ENCODE assay signal across 32 mouse cellular contexts in genomic region chr13:54726131-54726530, GRCm38 (mm10). TPM values are rescaled to one million over a fixed set of nuclear protein-coding genes. Genes with fewer than 3 reads are reported as not detected.
DNase-seq lines count a peak whose midpoint lies in the region; ATAC-seq and TF ChIP-seq lines count a peak whose summit lies in the region.
"Had no signal": no experiment of that assay in that cellular context is flagged by ENCODE, and none has a peak within 500 bp of the region (broad histone marks: within the 10 kb centered on the region; RNA-seq: fewer than 3 reads in every experiment).

No protein-coding gene starts in this region.

- no peak overlapping the region for H3K9ac ChIP-seq in hindbrain, embryonic 15.5 days
- H3K9ac ChIP-seq in hindbrain, embryonic 16.5 days (ENCODE audit: low read depth, low read length): no peak overlapping the region
- H3K9ac ChIP-seq in lung, embryonic 14.5 days: no peak overlapping the region
- H3K9ac ChIP-seq: forebrain, embryonic 13.5 days; hindbrain, embryonic 13.5 days; intestine, embryonic 15.5 days had no signal

- no peak overlapping the region for H3K27ac ChIP-seq in hindbrain, embryonic 15.5 days (replicated peaks)
- H3K27ac ChIP-seq in hindbrain, embryonic 16.5 days (ENCODE audit: low read depth, low read length): no peak overlapping the region
- no peak overlapping the region for H3K27ac ChIP-seq in lung, embryonic 14.5 days (ENCODE audit: low read depth)
- H3K27ac ChIP-seq: forebrain, embryonic 10.5 days; forebrain, embryonic 13.5 days; heart, adult 2 months; hindbrain, embryonic 13.5 days; intestine, embryonic 15.5 days had no signal

- peak; percentile 19 for DNase-seq in adrenal gland, postnatal 10 days
- no peak for DNase-seq in adrenal gland, postnatal 4 days (ENCODE audit: low spot score in 2 of 2)
- DNase-seq in lung, embryonic 14.5 days: peak; percentile 28
- no peak for DNase-seq in lung, adult 2 months
- peak; percentile 71 for DNase-seq in MN1 (ENCODE audit: low spot score)
- DNase-seq in heart, adult 8-10 months (ENCODE audit: low spot score): no peak
- DNase-seq: adrenal gland, adult 2 months; cerebellum, adult 18-20 months; cerebellum, adult 9-10 months; cerebellum, postnatal 36 days; gastrocnemius, postnatal 10 days; gastrocnemius, postnatal 36 days; heart, adult 2 months; kidney, adult 11 months had no signal

- peak; percentile 45; the same call in 1 of the 2 replicates for ATAC-seq in hindbrain, embryonic 15.5 days (ENCODE audit: low FRiP score, low read depth)
- ATAC-seq in hindbrain, embryonic 16.5 days: no peak
- no peak for ATAC-seq in lung, embryonic 14.5 days (ENCODE audit: insufficient read depth)
- ATAC-seq: forebrain, embryonic 13.5 days; forebrain, embryonic 16.5 days; intestine, embryonic 15.5 days had no signal

- no peaks in the 10 kb centered on the region for H3K36me3 ChIP-seq in hindbrain, embryonic 15.5 days
- no peaks in the 10 kb centered on the region for H3K36me3 ChIP-seq in hindbrain, embryonic 16.5 days (ENCODE audit: control insufficient read depth, insufficient read depth, low read length)
- no peaks in the 10 kb centered on the region for H3K36me3 ChIP-seq in lung, embryonic 14.5 days (ENCODE audit: insufficient read depth)
- H3K36me3 ChIP-seq: forebrain, embryonic 10.5 days; hindbrain, embryonic 13.5 days had no signal

- no peak for TF ChIP-seq CTCF in lung, embryonic 14.5 days (IDR thresholded peaks at IDR 0.05; ENCODE audit: low read depth)
- no peak for TF ChIP-seq CTCF in lung, adult 2 months (IDR thresholded peaks at IDR 0.05; ENCODE audit: insufficient read depth, low read length)

- H3K4me2 ChIP-seq in hindbrain, embryonic 15.5 days: no peak overlapping the region
- H3K4me2 ChIP-seq in hindbrain, embryonic 16.5 days (ENCODE audit: low read length): no peak overlapping the region
- no peak overlapping the region for H3K4me2 ChIP-seq in lung, embryonic 14.5 days
- H3K4me2 ChIP-seq: forebrain, embryonic 13.5 days; heart, embryonic 11.5 days; hindbrain, embryonic 13.5 days; intestine, embryonic 15.5 days had no signal

- H3K4me3 ChIP-seq in hindbrain, embryonic 15.5 days: no peak overlapping the region
- H3K4me3 ChIP-seq in hindbrain, embryonic 16.5 days (ENCODE audit: low read length): no peak overlapping the region
- H3K4me3 ChIP-seq in lung, embryonic 14.5 days (ENCODE audit: low read depth, low read length): no peak overlapping the region
- H3K4me3 ChIP-seq in lung, adult 2 months (replicated peaks; ENCODE audit: extremely low read depth, low read depth, low read length): no peak overlapping the region
- H3K4me3 ChIP-seq: forebrain, embryonic 10.5 days; forebrain, embryonic 13.5 days; heart, adult 2 months; hindbrain, embryonic 13.5 days; intestine, embryonic 15.5 days had no signal

- no peaks in the 10 kb centered on the region for H3K9me3 ChIP-seq in hindbrain, embryonic 15.5 days
- no peaks in the 10 kb centered on the region for H3K9me3 ChIP-seq in hindbrain, embryonic 16.5 days (ENCODE audit: control insufficient read depth, low read length)
- no peaks in the 10 kb centered on the region for H3K9me3 ChIP-seq in lung, embryonic 14.5 days (ENCODE audit: low read depth, low read length)
- H3K9me3 ChIP-seq: hindbrain, embryonic 13.5 days; intestine, embryonic 15.5 days had no signal

- 55% methylated on average over 11 of the region's 11 CpGs for WGBS in hindbrain, embryonic 15.5 days
- 53% methylated on average over 11 of the region's 11 CpGs for WGBS in hindbrain, embryonic 16.5 days
- WGBS in lung, embryonic 14.5 days: 41% methylated on average over 11 of the region's 11 CpGs
- 59% methylated on average over 11 of the region's 11 CpGs for WGBS in lung, adult 2 months

- no peaks in the 10 kb centered on the region for H3K27me3 ChIP-seq in hindbrain, embryonic 15.5 days
- H3K27me3 ChIP-seq in hindbrain, embryonic 16.5 days (replicated peaks; ENCODE audit: control insufficient read depth, insufficient read depth, low read length): no peaks in the 10 kb centered on the region; the same call in 1 of the 2 replicates
- H3K27me3 ChIP-seq in lung, embryonic 14.5 days (ENCODE audit: insufficient read depth, low read length): no peaks in the 10 kb centered on the region
- H3K27me3 ChIP-seq: forebrain, embryonic 13.5 days; intestine, embryonic 15.5 days had no signal

- TF ChIP-seq POLR2A in lung, adult 2 months (IDR thresholded peaks at IDR 0.05; ENCODE audit: borderline replicate concordance, extremely low read depth, low read depth, low read length): no peak

- H3K4me1 ChIP-seq in hindbrain, embryonic 15.5 days (replicated peaks): peaks cover 5% of the 10 kb centered on the region; the same call in 1 of the 2 replicates
- no peaks in the 10 kb centered on the region; the same call in 1 of the 2 replicates for H3K4me1 ChIP-seq in hindbrain, embryonic 16.5 days (ENCODE audit: control insufficient read depth, insufficient read depth, low read depth, low read length)
- H3K4me1 ChIP-seq in lung, embryonic 14.5 days (ENCODE audit: insufficient read depth): no peaks in the 10 kb centered on the region
- H3K4me1 ChIP-seq in lung, adult 2 months (ENCODE audit: control insufficient read depth, insufficient read depth, low read length): no peaks in the 10 kb centered on the region
- H3K4me1 ChIP-seq: forebrain, embryonic 13.5 days; intestine, embryonic 15.5 days had no signal

RNA-seq across cellular contexts. Expression of gene Gprin1, which starts 23.5 kb away (rescaled TPM):
- 1 to 10 TPM; 3.4 to 4.8 TPM for total RNA-seq in adrenal gland, postnatal 10 days (2021)
- 10 to 100 TPM; 10.4 to 10.5 TPM for total RNA-seq in adrenal gland, postnatal 4 days (2021)
- 24.8 and 33.9 TPM in 2 replicates for polyA plus RNA-seq in hindbrain, embryonic 15.5 days (2015; fragmentation: Nextera tagmentation; extraction: Ambion mirVana)
- 4.5 and 5.7 TPM in 2 replicates for polyA plus RNA-seq in hindbrain, embryonic 16.5 days (2015; fragmentation: Nextera tagmentation; extraction: Ambion mirVana)
- polyA plus RNA-seq in lung, embryonic 14.5 days (2014; fragmentation: Nextera tagmentation; extraction: Ambion mirVana): 0.34 and 0.53 TPM in 2 replicates
- polyA plus RNA-seq in lung, adult 2 months (2012; rRNA removed): 0.07 and 0.09 TPM in 2 replicates
- total RNA-seq in heart, adult 8-10 months (2022): under 1 TPM in 1 of 4 experiments, not detected in 3; 0.16 TPM
- total RNA-seq: gastrocnemius, adult 18-20 months; gastrocnemius, postnatal 36 days; granulocyte monocyte progenitor cell, adult 5-6 weeks; heart, adult 2 months; heart, postnatal 25 days; hematopoietic stem cell, adult 5-6 weeks had no signal
- polyA plus RNA-seq: heart, adult 2 months had no signal

RNA-seq across cellular contexts. Expression of gene Cdhr2, which starts 24.9 kb away (rescaled TPM):
- 1 to 10 TPM in 1 of 2 experiments, under 1 TPM in 1; 0.85 to 2.1 TPM for total RNA-seq in adrenal gland, postnatal 10 days (2021)
- total RNA-seq in adrenal gland, postnatal 4 days (2021): 1 to 10 TPM; 2.1 to 5.8 TPM
- 0.17 and 0.26 TPM in 2 replicates for polyA plus RNA-seq in hindbrain, embryonic 15.5 days (2015; fragmentation: Nextera tagmentation; extraction: Ambion mirVana)
- polyA plus RNA-seq in hindbrain, embryonic 16.5 days (2015; fragmentation: Nextera tagmentation; extraction: Ambion mirVana): 0.16 and 0.21 TPM in 2 replicates
- polyA plus RNA-seq in lung, embryonic 14.5 days (2014; fragmentation: Nextera tagmentation; extraction: Ambion mirVana): 0.04 TPM in 1 of 2 replicates, not detected in the other
- polyA plus RNA-seq in lung, adult 2 months (2012; rRNA removed): 0.05 and 1.1 TPM in 2 replicates
- total RNA-seq in heart, adult 8-10 months (2022): not detected
- total RNA-seq: gastrocnemius, adult 18-20 months; gastrocnemius, postnatal 36 days; granulocyte monocyte progenitor cell, adult 5-6 weeks; heart, adult 2 months; heart, postnatal 25 days; hematopoietic stem cell, adult 5-6 weeks had no signal
- polyA plus RNA-seq: adrenal gland, adult 2 months; embryonic facial prominence, embryonic 11.5 days; heart, embryonic 14.5 days; heart, postnatal 0 days had no signal

RNA-seq across cellular contexts. Expression of gene Rnf44, which starts 32.4 kb away (rescaled TPM):
- 100 to 1,000 TPM; 100 to 114 TPM for total RNA-seq in adrenal gland, postnatal 10 days (2021)
- 100 to 1,000 TPM; 134 to 137 TPM for total RNA-seq in adrenal gland, postnatal 4 days (2021)
- polyA plus RNA-seq in hindbrain, embryonic 15.5 days (2015; fragmentation: Nextera tagmentation; extraction: Ambion mirVana): 90.7 and 91.5 TPM in 2 replicates
- polyA plus RNA-seq in hindbrain, embryonic 16.5 days (2015; fragmentation: Nextera tagmentation; extraction: Ambion mirVana): 56.4 and 64.8 TPM in 2 replicates
- 59.9 and 63.4 TPM in 2 replicates for polyA plus RNA-seq in lung, embryonic 14.5 days (2014; fragmentation: Nextera tagmentation; extraction: Ambion mirVana)
- 256 and 338 TPM in 2 replicates for polyA plus RNA-seq in lung, adult 2 months (2012; rRNA removed)
- total RNA-seq in heart, adult 8-10 months (2022): 10 to 100 TPM; 46.2 to 53.4 (median 47.6) TPM

RNA-seq across cellular contexts. Expression of gene Sncb, which starts 40.3 kb away (rescaled TPM):
- total RNA-seq in adrenal gland, postnatal 10 days (2021): 1 to 10 TPM; 1.8 to 4.2 TPM
- total RNA-seq in adrenal gland, postnatal 4 days (2021): 1 to 10 TPM; 3.9 to 4.7 TPM
- polyA plus RNA-seq in hindbrain, embryonic 15.5 days (2015; fragmentation: Nextera tagmentation; extraction: Ambion mirVana): 77.2 and 95.2 TPM in 2 replicates
- 130 and 157 TPM in 2 replicates for polyA plus RNA-seq in hindbrain, embryonic 16.5 days (2015; fragmentation: Nextera tagmentation; extraction: Ambion mirVana)
- not detected in 2 replicates for polyA plus RNA-seq in lung, embryonic 14.5 days (2014; fragmentation: Nextera tagmentation; extraction: Ambion mirVana)
- not detected in 2 replicates for polyA plus RNA-seq in lung, adult 2 months (2012; rRNA removed)
- total RNA-seq in heart, adult 8-10 months (2022): under 1 TPM in 1 of 4 experiments, not detected in 3; 0.46 TPM
- total RNA-seq: ES-E14; gastrocnemius, adult 18-20 months; gastrocnemius, postnatal 36 days; granulocyte monocyte progenitor cell, adult 5-6 weeks; heart, adult 2 months; heart, postnatal 25 days; hematopoietic stem cell, adult 5-6 weeks had no signal
- polyA plus RNA-seq: heart, embryonic 14.5 days; heart, postnatal 0 days had no signal

RNA-seq across cellular contexts. Expression of gene Eif4e1b, which starts 57.7 kb away (rescaled TPM):
- under 1 TPM in 1 of 2 experiments, not detected in 1; 0.12 TPM for total RNA-seq in adrenal gland, postnatal 10 days (2021)
- not detected for total RNA-seq in adrenal gland, postnatal 4 days (2021)
- not detected in 2 replicates for polyA plus RNA-seq in hindbrain, embryonic 15.5 days (2015; fragmentation: Nextera tagmentation; extraction: Ambion mirVana)
- not detected in 2 replicates for polyA plus RNA-seq in hindbrain, embryonic 16.5 days (2015; fragmentation: Nextera tagmentation; extraction: Ambion mirVana)
- not detected in 2 replicates for polyA plus RNA-seq in lung, embryonic 14.5 days (2014; fragmentation: Nextera tagmentation; extraction: Ambion mirVana)
- polyA plus RNA-seq in lung, adult 2 months (2012; rRNA removed): not detected in 2 replicates
- total RNA-seq in heart, adult 8-10 months (2022): not detected
- total RNA-seq: adrenal gland, adult 2 months; gastrocnemius, adult 18-20 months; gastrocnemius, postnatal 10 days; gastrocnemius, postnatal 36 days; granulocyte monocyte progenitor cell, adult 5-6 weeks; heart, adult 2 months; heart, postnatal 25 days; hematopoietic stem cell, adult 5-6 weeks had no signal
- polyA plus RNA-seq: adrenal gland, adult 2 months; cortical plate, adult 2 months; embryonic facial prominence, embryonic 11.5 days; embryonic facial prominence, embryonic 14.5 days; forebrain, embryonic 10.5 days; forebrain, embryonic 13.5 days; forebrain, embryonic 16.5 days; heart, adult 2 months; heart, embryonic 11.5 days; heart, embryonic 14.5 days; heart, postnatal 0 days; hindbrain, embryonic 13.5 days; intestine, embryonic 15.5 days had no signal

Comparison
In these comparisons a context has a peak if more than half of its experiments do, and no peak if none do; other contexts are left out.
1. DNase-seq: peak in adrenal gland, postnatal 10 days (single experiment), lung, embryonic 14.5 days (single experiment) and MN1 (single experiment); none in adrenal gland, postnatal 4 days (0 of 2), lung, adult 2 months (single experiment) and heart, adult 8-10 months (single experiment).